Mouse (Mus musculus) cortical plate, adult 2 months (tissue): Measurements from ENCODE around the gene Keg1.

Source experiments
- CTCF ChIP-seq: fragments of 200-500 bp; IDR thresholded peaks from 2 replicates; pipeline ENCODE4 v1.5.1; 2011; ENCODE audit warnings: mild to moderate bottlenecking, control low read depth, low read length; ENCODE audit not compliant: insufficient read depth; ENCODE audit errors: extremely low read depth
- POLR2A ChIP-seq: fragments of 200-500 bp; IDR thresholded peaks from 2 replicates; pipeline ENCODE4 v1.6.1; 2011; ENCODE audit warnings: mild to moderate bottlenecking, low read length, control low read depth; ENCODE audit not compliant: insufficient read depth; ENCODE audit errors: extremely low read depth

DNA sequence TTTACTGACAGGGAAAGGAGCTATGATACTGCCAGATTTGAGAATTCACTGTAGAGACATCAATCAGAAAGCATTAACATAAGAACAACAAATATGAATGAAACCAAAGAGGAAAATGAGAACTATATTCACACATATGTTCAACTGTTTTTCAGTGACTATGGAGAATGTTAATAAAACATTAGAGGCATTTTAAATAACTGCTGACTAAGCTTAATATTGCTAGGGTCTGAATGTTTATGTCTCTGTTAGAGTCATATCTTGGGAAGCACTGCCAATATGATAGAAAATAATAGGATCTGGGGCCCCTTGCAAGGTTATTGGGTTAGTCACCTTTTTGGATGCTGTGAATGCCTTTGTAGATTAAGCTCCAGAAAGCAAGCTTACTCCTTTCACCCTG is 13.4 kb downstream of the Keg1 start:
- no peak for TF ChIP-seq CTCF
- TF ChIP-seq POLR2A, result no peak
